Mouse (Mus musculus) hindbrain, postnatal 0 days (tissue): ENCODE data around the gene 2510039O18Rik. TPM values are rescaled to one million over a fixed set of nuclear protein-coding genes. Genes with fewer than 3 reads are reported as not detected.
A peak's percentile ranks its signal among the peaks of the same experiment; 100 is the strongest.

Experiments used
- ATAC-seq: fragments of 200-750 bp; cut with Nextera tagmentation; 2 replicates; pipeline ENCODE4 v1.8.0; 2017; ENCODE audit warnings: mild to moderate bottlenecking, moderate TSS enrichment, moderate library complexity
- DNase-seq: peaks from one replicate; pipeline ENCODE4 v3.0.0-alpha.2; 2015; ENCODE audit warnings: low spot score
- H3K27ac ChIP-seq: fragments of 300-500 bp; sonication (generic); 2 replicates; pipeline ENCODE4 v1.5.1; 2014; ENCODE audit warnings: mild to moderate bottlenecking
- H3K27me3 ChIP-seq: fragments of 300-500 bp; sonication (generic); 2 replicates; pipeline ENCODE4 v1.6.1; 2014; ENCODE audit warnings: low read length, mixed read lengths; ENCODE audit not compliant: insufficient read depth
- H3K36me3 ChIP-seq: fragments of 300-500 bp; sonication (generic); 2 replicates; pipeline ENCODE4 v1.6.1; 2014; ENCODE audit warnings: low read length, mixed read lengths; ENCODE audit not compliant: insufficient read depth
- H3K4me1 ChIP-seq: fragments of 300-500 bp; sonication (generic); 2 replicates; pipeline ENCODE4 v1.6.1; 2014; ENCODE audit warnings: antibody characterized with exemption, low read length, mixed read lengths; ENCODE audit not compliant: insufficient read depth
- H3K4me2 ChIP-seq: fragments of 300-500 bp; sonication (generic); 2 replicates; pipeline ENCODE4 v1.6.1; 2014; ENCODE audit warnings: low read depth, mild to moderate bottlenecking, low read length, moderate library complexity, mixed read lengths
- H3K4me3 ChIP-seq: fragments of 300-500 bp; sonication (generic); 2 replicates; pipeline ENCODE4 v1.5.1; 2014; ENCODE audit warnings: low read length
- H3K9ac ChIP-seq: fragments of 300-500 bp; sonication (generic); replicated peaks from 2 replicates; pipeline ENCODE4 v1.6.1; 2014; ENCODE audit warnings: mild to moderate bottlenecking, low read length, moderate library complexity, mixed read lengths
- H3K9me3 ChIP-seq: fragments of 300-500 bp; sonication (generic); 2 replicates; pipeline ENCODE4 v1.6.1; 2016; ENCODE audit warnings: low read length, mixed read lengths
- CTCF ChIP-seq: IDR thresholded peaks from 2 replicates; pipeline ENCODE4 v1.5.1; 2016; ENCODE audit warnings: antibody characterized with exemption, control low read depth, low read depth
- WGBS: fragments of 180-500 bp; shearing (Covaris S2); extraction: QIAGEN DNeasy Blood & Tissue Kit; methylation state at CpG from one replicate; pipeline ENCODE4 v1.1.7; 2014; 5-methylcytosine and 5-hydroxymethylcytosine counted together
- polyA plus RNA-seq: library from polyadenylated mRNA; unstranded; fragments of >200 nt; fragmentation: Nextera tagmentation; extraction: Ambion mirVana; gene quantifications from 2 replicates; pipeline ENCODE4 v1.2.1, GENCODE M21; 2015
- total RNA-seq: library from RNA; depleted of rRNA; stranded (reverse); fragments of >200 nt; gene quantifications from 2 replicates; pipeline ENCODE4 v1.2.3, GENCODE M21; 2014; rRNA removed

Gene 2510039O18Rik
- total RNA-seq (62.9 and 70.9 TPM in 2 replicates), polyA plus RNA-seq (10.3 and 11.0 TPM in 2 replicates)

GRCm38 (mm10) chr4:147940576-147941044 is at the start of gene 2510039O18Rik:
Gene 2510039O18Rik, plus strand, starts transcription at chr4:147940895.
- DNase-seq (peak; percentile 93), ATAC-seq (peak; percentile 60)
- Histone ChIP-seq H3K4me1 (peaks cover 16% of the 10 kb centered on the region), H3K27me3 (no peaks in the 10 kb centered on the region), H3K4me2 (peak within 1 kb of the TSS; percentile 67), H3K9ac (peak within 1 kb of the TSS; percentile 89), H3K9me3 (no peaks in the 10 kb centered on the region), H3K27ac (peak within 1 kb of the TSS; percentile 76), H3K4me3 (peak within 1 kb of the TSS; percentile 92), H3K36me3 (peaks cover 18% of the 10 kb centered on the region)
- WGBS, result 2% methylated on average over 22 of the region's 35 CpGs
- 0 out of 2 replicates have a peak, but pooled peaks have one; percentile 1 for TF ChIP-seq CTCF

GRCm38 (mm10) chr4:147895815-147896330 is 44.8 kb upstream of the 2510039O18Rik start:
- DNase-seq, result no peak
- no peak overlapping the region for H3K27ac ChIP-seq
- WGBS, result 96% methylated on average over 4 of the region's 4 CpGs
- no peak for ATAC-seq
- no peak overlapping the region for H3K4me3 ChIP-seq
- TF ChIP-seq CTCF, result no peak
- H3K4me2 ChIP-seq, result no peak overlapping the region
- H3K27me3 ChIP-seq, result no peaks in the 10 kb centered on the region
- no peaks in the 10 kb centered on the region for H3K9me3 ChIP-seq
- H3K4me1 ChIP-seq, result no peaks in the 10 kb centered on the region
- H3K9ac ChIP-seq, result no peak overlapping the region
- peaks cover 68% of the 10 kb centered on the region for H3K36me3 ChIP-seq

- no peak overlapping the region for H3K9ac ChIP-seq
- no peaks in the 10 kb centered on the region for H3K27me3 ChIP-seq
- no peaks in the 10 kb centered on the region for H3K9me3 ChIP-seq
- ATAC-seq (no peak), DNase-seq (no peak)
- H3K4me1 ChIP-seq, result no peaks in the 10 kb centered on the region
- peaks cover 65% of the 10 kb centered on the region for H3K36me3 ChIP-seq
- H3K4me2 ChIP-seq, result no peak overlapping the region
- no peak for TF ChIP-seq CTCF
- no peak overlapping the region for H3K4me3 ChIP-seq
- WGBS, result 70% methylated on average over 1 of the region's 1 CpGs
- H3K27ac ChIP-seq, result no peak overlapping the region
Observed at GRCm38 (mm10) chr4:147896411-147896810, 44.3 kb upstream of the 2510039O18Rik start.

GRCm38 (mm10) chr4:147897348-147897747 is 43.3 kb upstream of the 2510039O18Rik start:
- no peak overlapping the region for H3K9ac ChIP-seq
- 89% methylated on average over 3 of the region's 3 CpGs for WGBS
- no peak for DNase-seq
- no peaks in the 10 kb centered on the region for H3K9me3 ChIP-seq
- no peak overlapping the region for H3K4me3 ChIP-seq
- no peak overlapping the region for H3K4me2 ChIP-seq
- no peaks in the 10 kb centered on the region for H3K27me3 ChIP-seq
- no peak for TF ChIP-seq CTCF
- H3K36me3 ChIP-seq, result peaks cover 64% of the 10 kb centered on the region
- H3K4me1 ChIP-seq, result no peaks in the 10 kb centered on the region
- no peak for ATAC-seq
- H3K27ac ChIP-seq, result no peak overlapping the region

- peaks cover 53% of the 10 kb centered on the region for H3K36me3 ChIP-seq
- WGBS, result 90% methylated on average over 7 of the region's 7 CpGs
- no peak for TF ChIP-seq CTCF
- H3K27ac ChIP-seq, result no peak overlapping the region
- H3K9ac ChIP-seq, result no peak overlapping the region
- DNase-seq (no peak), ATAC-seq (no peak)
- H3K27me3 ChIP-seq, result no peaks in the 10 kb centered on the region
- peaks cover 10% of the 10 kb centered on the region; the same call in 1 of the 2 replicates for H3K4me1 ChIP-seq
- H3K4me3 ChIP-seq, result no peak overlapping the region
- H3K4me2 ChIP-seq, result no peak overlapping the region
- H3K9me3 ChIP-seq, result no peaks in the 10 kb centered on the region
Observed at GRCm38 (mm10) chr4:147900452-147900851, 40.2 kb upstream of the 2510039O18Rik start.

- H3K4me1 ChIP-seq, result peaks cover 10% of the 10 kb centered on the region; the same call in 1 of the 2 replicates
- H3K36me3 ChIP-seq, result peaks cover 28% of the 10 kb centered on the region
- WGBS, result 91% methylated on average over 12 of the region's 12 CpGs
- H3K27ac ChIP-seq, result no peak overlapping the region
- no peak for TF ChIP-seq CTCF
- ATAC-seq, result no peak
- H3K9ac ChIP-seq, result no peak overlapping the region
- no peaks in the 10 kb centered on the region for H3K27me3 ChIP-seq
- no peak for DNase-seq
- 0 out of 2 replicates have a peak overlapping the region, but pooled peaks have one; percentile 72 for H3K4me2 ChIP-seq
- no peak overlapping the region for H3K4me3 ChIP-seq
- no peaks in the 10 kb centered on the region for H3K9me3 ChIP-seq
Observed at GRCm38 (mm10) chr4:147902906-147903500, 37.7 kb upstream of the 2510039O18Rik start.

GRCm38 (mm10) chr4:147903601-147904000 is 37.1 kb upstream of the 2510039O18Rik start:
- H3K4me1 ChIP-seq, result peaks cover 10% of the 10 kb centered on the region; the same call in 1 of the 2 replicates
- peak overlapping the region; percentile 88; the same call in 1 of the 2 replicates for H3K27ac ChIP-seq
- ATAC-seq, result no peak
- H3K9me3 ChIP-seq, result no peaks in the 10 kb centered on the region
- peak overlapping the region; percentile 72 for H3K4me2 ChIP-seq
- TF ChIP-seq CTCF, result no peak
- peak overlapping the region; percentile 75; the same call in 1 of the 2 replicates for H3K9ac ChIP-seq
- peaks cover 22% of the 10 kb centered on the region for H3K36me3 ChIP-seq
- H3K4me3 ChIP-seq, result peak overlapping the region; percentile 88
- 80% methylated on average over 3 of the region's 3 CpGs for WGBS
- no peaks in the 10 kb centered on the region for H3K27me3 ChIP-seq
- no peak for DNase-seq
